Mouse (Mus musculus) cerebellum, adult 2 months (tissue): ENCODE measurements around the gene Lgals3bp. TPM values are rescaled to one million over a fixed set of nuclear protein-coding genes. Genes with fewer than 3 reads are reported as not detected.
"Not testable (repeated sequence)": the region's sequence is repeated elsewhere in the genome, so short reads cannot be mapped to it uniquely, and the experiment has no call there.

Experiments
- DNase-seq, 2 experiments: peaks; one replicate each; pipeline ENCODE4 v3.0.0; 2021
- H3K27ac ChIP-seq: fragments of 200-500 bp; 2 replicates; pipeline ENCODE4 v1.5.1; 2012; ENCODE audit warnings: low read length, control low read depth, inconsistent platforms; ENCODE audit not compliant: insufficient read depth
- H3K27me3 ChIP-seq: fragments of 200-500 bp; 2 replicates; pipeline ENCODE4 v1.6.1; 2012; ENCODE audit warnings: inconsistent platforms, mild to moderate bottlenecking, low read length, moderate library complexity; ENCODE audit not compliant: control insufficient read depth, insufficient read depth
- H3K4me1 ChIP-seq: fragments of 200-500 bp; 2 replicates; pipeline ENCODE4 v1.6.1; 2011; ENCODE audit warnings: low read length; ENCODE audit not compliant: control insufficient read depth, insufficient read depth
- H3K4me3 ChIP-seq: fragments of 200-500 bp; replicated peaks from 2 replicates; pipeline ENCODE3; 2011; ENCODE audit warnings: mild to moderate bottlenecking, low read depth, low read length, control low read depth; ENCODE audit not compliant: insufficient read depth
- CTCF ChIP-seq: fragments of 200-500 bp; IDR thresholded peaks from 2 replicates; pipeline ENCODE4 v1.5.1; 2011; ENCODE audit warnings: low read depth, mild to moderate bottlenecking, control low read depth, low read length, moderate library complexity, borderline replicate concordance; ENCODE audit not compliant: insufficient read depth
- POLR2A ChIP-seq: fragments of 200-500 bp; IDR thresholded peaks from 2 replicates; pipeline ENCODE4 v1.6.1; 2011; ENCODE audit warnings: low read length, control low read depth, borderline replicate concordance; ENCODE audit not compliant: insufficient read depth
- WGBS: fragments of 180-500 bp; shearing (Covaris S2); methylation state at CpG from one replicate; pipeline ENCODE4 v1.1.7; 2018; 5-methylcytosine and 5-hydroxymethylcytosine counted together
- polyA plus RNA-seq: library from polyadenylated mRNA; depleted of rRNA; stranded (reverse); fragments of >200 nt; gene quantifications from 2 replicates; pipeline ENCODE4 v1.2.3, GENCODE M21; 2012

Lgals3bp gene
- polyA plus RNA-seq, 1 experiment, result 24.9 TPM

DNA sequence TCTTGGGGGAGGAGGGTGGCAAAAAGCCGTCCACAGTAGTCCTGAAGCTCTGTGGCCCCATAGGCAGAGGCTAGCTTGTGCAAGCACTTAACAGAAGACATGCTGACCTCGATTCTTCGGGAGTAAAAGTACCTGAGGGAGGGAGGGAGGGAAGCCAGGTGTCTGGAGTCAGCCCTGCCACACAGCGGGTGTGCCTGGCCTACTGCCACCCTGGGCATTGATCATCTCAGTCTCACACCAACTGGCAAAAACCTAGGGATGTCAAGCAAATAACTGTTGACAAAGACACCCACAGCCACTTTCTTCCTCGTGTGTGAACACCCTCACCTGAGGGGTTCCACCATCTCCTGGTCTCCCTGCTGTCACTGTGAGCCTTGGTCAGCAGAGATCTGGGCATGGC, 7.9 kb downstream of the Lgals3bp start:
- TF ChIP-seq CTCF, result no peak
- TF ChIP-seq POLR2A, result no peak

DNA sequence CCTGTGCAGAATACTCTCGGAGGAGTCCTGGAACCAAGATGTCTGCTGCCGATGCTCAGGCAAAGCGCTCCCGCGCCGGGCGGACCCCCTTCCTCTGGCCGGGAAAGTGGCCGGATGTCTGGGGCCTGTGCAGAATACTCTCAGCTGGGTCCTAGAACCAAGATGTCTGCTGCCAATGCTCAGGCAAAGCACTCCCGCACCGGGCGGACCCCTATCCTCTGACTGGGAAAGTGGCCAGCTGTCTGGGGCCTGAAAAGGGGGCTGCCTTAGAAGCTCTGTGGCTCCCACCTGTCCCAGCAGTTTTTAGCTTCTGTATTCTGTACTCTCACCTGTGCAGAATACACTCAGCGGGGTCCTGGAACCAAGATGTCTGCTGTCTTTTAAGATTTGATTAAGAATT, 14.1 kb downstream of the Lgals3bp start:
- H3K4me3 ChIP-seq, H3K27me3 ChIP-seq, DNase-seq, H3K27ac ChIP-seq, H3K4me1 ChIP-seq: not testable (repeated sequence)
- WGBS, result 81% methylated on average over 13 of the region's 13 CpGs

More for the DNA sequence above, 7.9 kb downstream of the Lgals3bp start:
- DNase-seq, result peak; percentile 63 to 69
- 25% methylated on average over 5 of the region's 5 CpGs for WGBS
- no peaks in the 10 kb centered on the region for H3K27me3 ChIP-seq
- H3K27ac ChIP-seq, result no peak overlapping the region
- peaks cover 18% of the 10 kb centered on the region for H3K4me1 ChIP-seq
- no peak overlapping the region for H3K4me3 ChIP-seq

DNA sequence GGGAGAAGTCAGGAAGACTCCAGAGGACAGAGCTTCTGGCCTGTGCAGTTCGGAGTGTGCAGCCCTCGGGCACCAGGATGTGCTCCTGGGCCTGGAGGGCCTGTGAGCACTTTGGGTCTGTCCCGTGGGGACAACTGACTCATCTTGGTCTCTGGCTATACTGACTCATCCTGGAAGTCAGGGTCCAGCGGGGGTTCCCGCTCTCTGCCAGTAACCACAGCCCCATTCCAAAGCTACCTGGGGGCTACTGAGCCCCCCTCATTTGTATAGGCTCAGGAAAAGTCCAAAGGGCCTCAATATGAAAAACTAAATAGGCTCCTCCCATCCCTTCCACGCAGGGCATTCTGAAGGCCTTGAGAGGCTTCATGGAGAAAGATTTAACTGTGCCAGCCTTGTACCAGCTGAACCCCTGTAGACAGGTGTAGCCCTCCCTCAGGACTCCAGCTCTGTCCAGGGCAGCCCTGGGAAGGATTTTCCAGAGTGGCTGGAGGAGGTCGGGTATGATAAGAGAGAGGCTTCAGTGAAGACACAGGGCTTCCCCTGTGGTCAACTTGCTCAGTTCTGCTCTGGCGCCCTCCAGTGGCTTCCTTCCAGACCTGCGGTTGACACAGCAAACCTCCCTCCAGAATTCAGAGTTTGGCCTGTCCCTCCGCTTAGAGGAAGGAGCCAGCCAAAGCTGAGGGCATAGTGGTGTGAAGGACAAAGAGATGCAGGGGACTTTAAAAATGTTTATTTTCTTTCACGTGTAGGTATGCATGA, 22.5 kb downstream of the Lgals3bp start:
- WGBS, result 37% methylated on average over 11 of the region's 11 CpGs
- Histone ChIP-seq H3K27ac (no peak overlapping the region), H3K27me3 (no peaks in the 10 kb centered on the region), H3K4me1 (no peaks in the 10 kb centered on the region), H3K4me3 (no peak overlapping the region)
- DNase-seq, result peak; percentile 76 to 84
- no peak for TF ChIP-seq POLR2A
- TF ChIP-seq CTCF, result peak; percentile 89

DNA sequence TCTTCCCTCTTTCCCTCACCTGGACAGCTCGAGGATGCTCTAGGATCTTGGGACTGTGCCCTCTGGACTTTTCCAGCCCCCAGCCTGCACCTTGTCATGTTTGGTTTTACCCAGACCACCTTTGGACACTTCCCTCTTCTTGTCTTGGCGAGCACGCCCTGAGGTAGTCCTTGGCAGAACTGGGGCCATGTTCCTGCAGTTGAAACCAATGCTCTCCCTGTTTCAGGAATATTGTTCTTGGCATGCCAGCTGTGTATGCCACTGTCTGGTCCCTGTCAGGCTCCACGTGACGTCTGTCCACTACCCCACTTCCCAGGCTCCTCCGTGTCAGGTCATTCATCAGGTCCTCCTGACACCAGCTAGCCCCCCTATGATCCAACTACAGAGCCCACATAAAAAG, 23.2 kb downstream of the Lgals3bp start:
- H3K4me1 ChIP-seq, result no peaks in the 10 kb centered on the region
- 86% methylated on average over 6 of the region's 6 CpGs for WGBS
- no peak overlapping the region for H3K4me3 ChIP-seq
- H3K27ac ChIP-seq, result no peak overlapping the region
- DNase-seq, result no peak
- TF ChIP-seq CTCF (no peak), POLR2A (no peak)
- H3K27me3 ChIP-seq, result no peaks in the 10 kb centered on the region

DNA sequence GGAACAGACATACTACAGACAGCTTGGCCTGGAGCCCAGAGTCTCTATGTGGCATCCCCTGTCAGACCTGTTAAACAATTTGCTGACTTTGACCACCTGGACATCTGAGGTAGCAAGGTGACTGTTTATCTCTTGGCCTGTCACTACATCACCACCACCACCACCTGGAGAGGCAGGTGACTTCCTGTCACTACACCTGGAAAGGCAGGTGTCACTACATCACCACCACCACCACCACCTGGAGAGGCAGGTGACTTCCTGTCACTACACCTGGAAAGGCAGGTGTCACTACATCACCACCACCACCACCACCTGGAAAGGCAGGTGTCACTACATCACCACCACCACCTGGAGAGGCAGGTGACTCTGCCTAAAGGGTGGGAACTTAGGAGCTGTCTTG, 25.6 kb downstream of the Lgals3bp start:
- DNase-seq, H3K27ac ChIP-seq, H3K4me1 ChIP-seq, H3K27me3 ChIP-seq, H3K4me3 ChIP-seq: not testable (repeated sequence)

DNA sequence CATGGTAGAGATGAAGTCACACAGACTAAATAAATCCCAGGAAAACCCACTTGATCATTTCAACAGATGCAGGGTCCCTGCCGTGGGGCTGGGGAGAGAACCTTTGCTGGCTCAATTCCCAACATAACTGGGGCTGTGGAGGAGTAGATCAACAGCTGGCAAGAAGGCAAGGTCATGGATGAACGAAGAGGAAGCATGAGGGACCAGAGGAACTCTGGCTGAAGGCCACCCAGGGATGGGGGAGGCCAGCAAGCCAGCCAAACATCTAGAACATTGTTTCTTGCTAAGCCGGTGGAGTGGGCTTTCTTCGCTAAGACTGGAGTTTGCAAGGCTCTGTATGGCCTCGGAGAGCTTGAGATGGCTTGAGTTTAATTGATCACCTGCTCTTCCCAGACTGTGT, 26.0 kb downstream of the Lgals3bp start:
- Histone ChIP-seq H3K27ac (no peak overlapping the region), H3K4me3 (no peak overlapping the region), H3K27me3 (no peaks in the 10 kb centered on the region), H3K4me1 (no peaks in the 10 kb centered on the region)
- 47% methylated on average over 5 of the region's 5 CpGs for WGBS
- no peak for TF ChIP-seq POLR2A
- TF ChIP-seq CTCF, result no peak
- DNase-seq, result no peak

DNA sequence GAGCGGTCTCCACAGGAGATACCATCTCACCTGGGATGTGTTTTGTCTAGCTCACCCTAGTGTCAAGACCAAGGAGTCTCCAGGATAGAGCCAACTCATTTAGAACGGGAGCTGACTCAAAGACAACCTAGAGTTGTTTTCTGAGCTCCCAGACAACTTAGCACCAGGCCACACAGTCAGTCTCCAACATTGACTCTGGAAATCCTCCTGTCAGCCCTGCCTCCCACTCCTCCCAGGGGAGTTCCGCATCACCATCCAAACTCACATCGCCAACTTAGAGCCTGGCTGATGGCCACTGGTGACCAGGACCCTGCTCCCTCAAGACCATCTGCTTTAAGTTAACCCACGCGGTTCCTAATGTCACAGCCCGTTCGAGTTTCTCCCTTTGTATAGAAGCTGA, 26.4 kb downstream of the Lgals3bp start:
- no peak overlapping the region for H3K27ac ChIP-seq
- DNase-seq, result no peak
- TF ChIP-seq POLR2A (no peak), CTCF (no peak)
- no peaks in the 10 kb centered on the region for H3K27me3 ChIP-seq
- WGBS, result 59% methylated on average over 8 of the region's 8 CpGs
- H3K4me3 ChIP-seq, result no peak overlapping the region
- H3K4me1 ChIP-seq, result no peaks in the 10 kb centered on the region

DNA sequence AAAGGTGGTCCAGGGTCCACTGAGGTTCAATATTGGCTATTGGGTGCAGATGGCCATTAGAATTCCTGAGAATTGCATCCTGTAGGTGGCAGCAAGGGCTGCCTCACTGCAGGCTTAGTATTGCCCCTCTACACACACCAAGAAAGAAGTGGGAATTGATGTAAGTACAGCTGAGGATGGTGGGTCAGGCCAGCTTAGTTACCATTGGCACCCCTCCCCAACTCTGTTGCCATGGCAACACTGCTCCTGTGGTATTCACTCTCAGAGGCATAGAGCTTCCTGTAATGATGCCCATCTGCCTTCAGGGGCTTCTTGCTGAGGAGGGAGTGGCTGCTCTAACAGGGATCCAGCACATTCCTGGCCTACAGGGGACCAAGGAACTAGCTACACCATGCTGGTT, 26.9 kb downstream of the Lgals3bp start:
- H3K4me1 ChIP-seq, result no peaks in the 10 kb centered on the region
- H3K27ac ChIP-seq, result no peak overlapping the region
- no peak overlapping the region for H3K4me3 ChIP-seq
- DNase-seq, result no peak
- no peaks in the 10 kb centered on the region for H3K27me3 ChIP-seq
- TF ChIP-seq CTCF, result no peak; the same call in 1 of the 2 replicates
- TF ChIP-seq POLR2A, result no peak
